Mouse (Mus musculus) forebrain, embryonic 13.5 days (tissue): ENCODE measurements around the gene Mettl24. TPM values are rescaled to one million over a fixed set of nuclear protein-coding genes. Genes with fewer than 3 reads are reported as not detected.
"Not testable (repeated sequence)": the region's sequence is repeated elsewhere in the genome, so short reads cannot be mapped to it uniquely, and the experiment has no call there.

Experiments used
- ATAC-seq: fragments of 200-750 bp; cut with Nextera tagmentation; 2 replicates; pipeline ENCODE4 v1.8.0; 2017
- H3K27ac ChIP-seq: fragments of 300-500 bp; sonication (generic); 2 replicates; pipeline ENCODE4 v1.5.1; 2015; ENCODE audit warnings: inconsistent platforms, mild to moderate bottlenecking, moderate library complexity
- H3K27me3 ChIP-seq: fragments of 300-500 bp; sonication (generic); 2 replicates; pipeline ENCODE4 v1.6.1; 2015; ENCODE audit warnings: mild to moderate bottlenecking, inconsistent platforms
- H3K36me3 ChIP-seq: fragments of 300-500 bp; sonication (generic); 2 replicates; pipeline ENCODE4 v1.6.1; 2015; ENCODE audit warnings: mild to moderate bottlenecking, inconsistent platforms; ENCODE audit not compliant: poor library complexity, severe bottlenecking
- H3K4me1 ChIP-seq: fragments of 300-500 bp; sonication (generic); 2 replicates; pipeline ENCODE4 v1.6.1; 2015; ENCODE audit warnings: inconsistent platforms
- H3K4me2 ChIP-seq: fragments of 300-500 bp; sonication (generic); 2 replicates; pipeline ENCODE4 v1.6.1; 2015; ENCODE audit warnings: inconsistent platforms, mild to moderate bottlenecking, moderate library complexity
- H3K4me3 ChIP-seq: fragments of 300-500 bp; sonication (generic); 2 replicates; pipeline ENCODE4 v1.5.1; 2015; ENCODE audit warnings: mild to moderate bottlenecking, inconsistent platforms
- H3K9ac ChIP-seq: fragments of 300-500 bp; sonication (generic); 2 replicates; pipeline ENCODE4 v1.6.1; 2015; ENCODE audit warnings: mild to moderate bottlenecking, inconsistent platforms
- H3K9me3 ChIP-seq: fragments of 300-500 bp; sonication (generic); replicated peaks from 2 replicates; pipeline ENCODE4 v1.6.1; 2016; ENCODE audit warnings: inconsistent platforms
- WGBS: fragments of 180-500 bp; shearing (Covaris S2); methylation state at CpG from one replicate; pipeline ENCODE4 v1.1.7; 2015; 5-methylcytosine and 5-hydroxymethylcytosine counted together
- polyA plus RNA-seq: library from polyadenylated mRNA; unstranded; fragments of >200 nt; fragmentation: Nextera tagmentation; extraction: Ambion mirVana; gene quantifications from 2 replicates; pipeline ENCODE4 v1.2.1, GENCODE M21; 2015

Mettl24 gene
- polyA plus RNA-seq, 1 experiment from 2014 or later: 0.21 TPM

GRCm38 (mm10) chr10:40778472-40778871 lies 95.4 kb downstream of the Mettl24 start:
- H3K27ac ChIP-seq: no peak overlapping the region
- H3K4me1 ChIP-seq: no peaks in the 10 kb centered on the region
- no peak overlapping the region for H3K4me2 ChIP-seq
- no peaks in the 10 kb centered on the region for H3K9me3 ChIP-seq
- H3K36me3 ChIP-seq: no peaks in the 10 kb centered on the region
- ATAC-seq: no peak
- WGBS: 61% methylated on average over 4 of the region's 4 CpGs
- no peak overlapping the region for H3K4me3 ChIP-seq
- no peak overlapping the region for H3K9ac ChIP-seq
- H3K27me3 ChIP-seq: no peaks in the 10 kb centered on the region

GRCm38 (mm10) chr10:40790406-40790805 lies 107.3 kb downstream of the Mettl24 start:
- 83% methylated on average over 3 of the region's 3 CpGs for WGBS
- ATAC-seq: no peak
- no peak overlapping the region for H3K4me3 ChIP-seq
- H3K36me3 ChIP-seq: no peaks in the 10 kb centered on the region
- no peak overlapping the region for H3K9ac ChIP-seq
- no peak overlapping the region for H3K4me2 ChIP-seq
- no peak overlapping the region for H3K27ac ChIP-seq
- no peaks in the 10 kb centered on the region for H3K9me3 ChIP-seq
- H3K27me3 ChIP-seq: no peaks in the 10 kb centered on the region
- H3K4me1 ChIP-seq: no peaks in the 10 kb centered on the region

- Histone ChIP-seq H3K36me3 (no peaks in the 10 kb centered on the region), H3K27me3 (no peaks in the 10 kb centered on the region), H3K4me2 (no peak overlapping the region), H3K9me3 (no peaks in the 10 kb centered on the region), H3K4me3 (no peak overlapping the region), H3K27ac (no peak overlapping the region), H3K9ac (no peak overlapping the region), H3K4me1 (no peaks in the 10 kb centered on the region)
- no peak for ATAC-seq
- WGBS: 82% methylated on average over 3 of the region's 3 CpGs
These were observed 109.0 kb downstream of the Mettl24 start for GRCm38 (mm10) chr10:40792115-40792514.

GRCm38 (mm10) chr10:40805221-40805620 lies 122.1 kb downstream of the Mettl24 start:
- Histone ChIP-seq H3K4me3 (no peak overlapping the region), H3K4me1 (no peaks in the 10 kb centered on the region), H3K4me2 (no peak overlapping the region), H3K9me3 (no peaks in the 10 kb centered on the region), H3K9ac (no peak overlapping the region), H3K27ac (no peak overlapping the region), H3K36me3 (no peaks in the 10 kb centered on the region), H3K27me3 (no peaks in the 10 kb centered on the region)
- WGBS: 72% methylated on average over 1 of the region's 1 CpGs
- no peak for ATAC-seq

- Histone ChIP-seq H3K4me2 (no peak overlapping the region), H3K27ac (no peak overlapping the region), H3K27me3 (no peaks in the 10 kb centered on the region), H3K36me3 (no peaks in the 10 kb centered on the region), H3K9me3 (no peaks in the 10 kb centered on the region), H3K4me3 (no peak overlapping the region), H3K4me1 (no peaks in the 10 kb centered on the region), H3K9ac (no peak overlapping the region)
- no peak for ATAC-seq
- WGBS: 90% methylated on average over 4 of the region's 4 CpGs
These were observed 123.1 kb downstream of the Mettl24 start for GRCm38 (mm10) chr10:40806221-40806620.

GRCm38 (mm10) chr10:40809411-40809910 lies 126.4 kb downstream of the Mettl24 start:
- H3K36me3 ChIP-seq, H3K4me3 ChIP-seq, H3K27ac ChIP-seq, H3K9ac ChIP-seq, H3K9me3 ChIP-seq, ATAC-seq, H3K27me3 ChIP-seq, H3K4me1 ChIP-seq, H3K4me2 ChIP-seq: not testable (repeated sequence)
- WGBS: 23% methylated on average over 5 of the region's 5 CpGs

- no peak for ATAC-seq
- Histone ChIP-seq H3K27me3 (no peaks in the 10 kb centered on the region), H3K4me1 (no peaks in the 10 kb centered on the region), H3K36me3 (no peaks in the 10 kb centered on the region), H3K27ac (no peak overlapping the region), H3K4me2 (no peak overlapping the region), H3K9ac (no peak overlapping the region), H3K9me3 (no peaks in the 10 kb centered on the region), H3K4me3 (no peak overlapping the region)
- WGBS: 66% methylated on average over 4 of the region's 4 CpGs
These were observed 130.5 kb downstream of the Mettl24 start for GRCm38 (mm10) chr10:40813627-40814026.

GRCm38 (mm10) chr10:40816471-40816870 lies 133.4 kb downstream of the Mettl24 start:
- WGBS: 60% methylated on average over 6 of the region's 6 CpGs
- no peaks in the 10 kb centered on the region for H3K4me1 ChIP-seq

GRCm38 (mm10) chr10:40825952-40826351 lies 142.9 kb downstream of the Mettl24 start:
- WGBS: 82% methylated on average over 6 of the region's 6 CpGs
- Histone ChIP-seq H3K4me3 (no peak overlapping the region), H3K27ac (no peak overlapping the region), H3K4me2 (no peak overlapping the region), H3K9me3 (no peaks in the 10 kb centered on the region), H3K4me1 (no peaks in the 10 kb centered on the region; the same call in 1 of the 2 replicates), H3K27me3 (no peaks in the 10 kb centered on the region), H3K36me3 (peaks cover 15% of the 10 kb centered on the region), H3K9ac (no peak overlapping the region)
- no peak for ATAC-seq

More at GRCm38 (mm10) chr10:40816471-40816870, 133.4 kb downstream of the Mettl24 start:
- H3K9ac ChIP-seq: no peak overlapping the region
- no peak overlapping the region for H3K27ac ChIP-seq
- ATAC-seq: no peak
- H3K4me2 ChIP-seq: no peak overlapping the region
- H3K36me3 ChIP-seq: no peaks in the 10 kb centered on the region
- H3K27me3 ChIP-seq: no peaks in the 10 kb centered on the region
- no peak overlapping the region for H3K4me3 ChIP-seq
- H3K9me3 ChIP-seq: no peaks in the 10 kb centered on the region

GRCm38 (mm10) chr10:40827706-40828105 lies 144.6 kb downstream of the Mettl24 start:
- H3K9me3 ChIP-seq: no peaks in the 10 kb centered on the region
- H3K4me2 ChIP-seq: no peak overlapping the region
- ATAC-seq: no peak
- H3K4me3 ChIP-seq: no peak overlapping the region
- WGBS: 89% methylated on average over 4 of the region's 4 CpGs
- no peak overlapping the region for H3K27ac ChIP-seq
- H3K4me1 ChIP-seq: no peaks in the 10 kb centered on the region; the same call in 1 of the 2 replicates
- H3K9ac ChIP-seq: no peak overlapping the region
- H3K27me3 ChIP-seq: no peaks in the 10 kb centered on the region
- peaks cover 20% of the 10 kb centered on the region for H3K36me3 ChIP-seq

GRCm38 (mm10) chr10:40830312-40830711 lies 147.2 kb downstream of the Mettl24 start:
- 94% methylated on average over 3 of the region's 3 CpGs for WGBS
- Histone ChIP-seq H3K27ac (no peak overlapping the region), H3K9ac (no peak overlapping the region), H3K4me3 (no peak overlapping the region), H3K9me3 (no peaks in the 10 kb centered on the region), H3K4me2 (no peak overlapping the region), H3K36me3 (peaks cover 44% of the 10 kb centered on the region), H3K27me3 (no peaks in the 10 kb centered on the region), H3K4me1 (no peaks in the 10 kb centered on the region; the same call in 1 of the 2 replicates)
- ATAC-seq: no peak

GRCm38 (mm10) chr10:40831267-40831666 lies 148.2 kb downstream of the Mettl24 start:
- WGBS: 91% methylated on average over 6 of the region's 7 CpGs
- no peak for ATAC-seq

GRCm38 (mm10) chr10:40840086-40840485 lies 157.0 kb downstream of the Mettl24 start:
- H3K27ac ChIP-seq: no peak overlapping the region
- 89% methylated on average over 5 of the region's 5 CpGs for WGBS
- no peak overlapping the region for H3K9ac ChIP-seq
- no peaks in the 10 kb centered on the region for H3K9me3 ChIP-seq
- no peak for ATAC-seq
- H3K4me1 ChIP-seq: no peaks in the 10 kb centered on the region
- H3K27me3 ChIP-seq: no peaks in the 10 kb centered on the region
- no peak overlapping the region for H3K4me2 ChIP-seq
- peaks cover 59% of the 10 kb centered on the region for H3K36me3 ChIP-seq
- no peak overlapping the region for H3K4me3 ChIP-seq

More at GRCm38 (mm10) chr10:40831267-40831666, 148.2 kb downstream of the Mettl24 start:
- H3K27ac ChIP-seq: no peak overlapping the region
- H3K27me3 ChIP-seq: no peaks in the 10 kb centered on the region
- H3K9ac ChIP-seq: no peak overlapping the region
- no peaks in the 10 kb centered on the region for H3K9me3 ChIP-seq
- no peaks in the 10 kb centered on the region; the same call in 1 of the 2 replicates for H3K4me1 ChIP-seq
- peaks cover 48% of the 10 kb centered on the region for H3K36me3 ChIP-seq
- no peak overlapping the region for H3K4me2 ChIP-seq
- no peak overlapping the region for H3K4me3 ChIP-seq
